Mouse (Mus musculus) lung, adult 2 months (tissue): ENCODE results near the gene B230219D22Rik.

Source experiments
- CTCF ChIP-seq: fragments of 200-500 bp; IDR thresholded peaks from 2 replicates; pipeline ENCODE4 v1.5.1; 2011; ENCODE audit warnings: mild to moderate bottlenecking, low read length, control low read depth; ENCODE audit not compliant: insufficient read depth
- POLR2A ChIP-seq: fragments of 200-500 bp; IDR thresholded peaks from 2 replicates; pipeline ENCODE4 v1.6.1; 2011; ENCODE audit warnings: low read depth, mild to moderate bottlenecking, control low read depth, low read length, borderline replicate concordance; ENCODE audit errors: extremely low read depth

- no peak for TF ChIP-seq POLR2A
- no peak for TF ChIP-seq CTCF
Observed at GRCm38 (mm10) chr13:55687927-55688602, 4.9 kb upstream of the B230219D22Rik start.
